Mouse (Mus musculus): Measurements from ENCODE around the gene Gsta1. TPM values are rescaled to one million over a fixed set of nuclear protein-coding genes. Genes with fewer than 3 reads are reported as not detected.
"Not testable (repeated sequence)": the region's sequence is repeated elsewhere in the genome, so short reads cannot be mapped to it uniquely, and the experiment has no call there.

Gene Gsta1
- total RNA-seq (2022), result 10 to 100 TPM in 2 of 4 experiments, 1 to 10 TPM in 2; 2.9 to 17.3 (median 7.6) TPM

GRCm38 (mm10) chr9:78230461-78230860, at the start of gene Gsta1:
Gene Gsta1 (plus strand): TSS chr9:78230656.
- not testable (repeated sequence) for DNase-seq (ENCODE audit: low spot score)

DNA sequence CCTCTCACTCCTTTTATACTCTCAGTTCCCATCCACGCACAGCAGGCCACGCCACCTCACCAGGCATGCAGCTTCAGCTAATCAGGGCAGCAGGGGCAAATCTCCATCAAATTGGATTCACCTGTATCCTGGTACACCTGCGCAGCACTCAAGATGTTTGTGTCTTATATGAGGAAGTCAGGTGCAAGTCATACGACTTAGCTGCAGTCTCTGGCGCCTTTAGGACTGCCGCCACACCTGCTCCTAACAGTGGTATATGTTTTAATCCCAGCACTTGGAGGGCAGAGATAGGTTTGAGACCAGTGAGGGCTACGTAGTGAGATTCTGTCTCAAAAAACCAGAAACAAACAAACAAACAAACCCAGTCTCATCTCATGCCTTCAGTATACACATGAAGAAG, 48.0 kb upstream of the Gsta1 start, which contains the start of gene Gsta4:
Gsta4 (plus strand) TSS at position 301 of the 400 bp plus-strand sequence.
- not testable (repeated sequence) for DNase-seq (ENCODE audit: low spot score)

DNA sequence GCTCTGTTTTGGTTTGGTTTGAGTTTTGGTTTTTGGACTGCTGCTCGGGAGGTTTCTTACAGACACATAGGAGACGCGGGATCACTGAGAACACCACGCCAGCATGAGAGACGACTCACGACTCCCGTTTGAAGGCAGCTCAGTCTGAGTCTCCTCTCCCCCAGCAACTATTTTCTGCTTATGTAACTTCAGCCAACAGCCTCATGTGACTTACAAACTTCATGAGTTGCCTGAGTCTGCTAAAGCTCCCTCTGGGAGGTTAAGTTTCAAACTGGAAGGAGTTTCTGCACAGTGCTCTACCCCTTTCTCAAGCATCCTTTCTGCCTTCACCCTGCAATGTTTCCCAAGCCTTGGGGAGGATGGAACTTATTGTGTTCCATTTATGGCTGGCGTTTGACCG, 44.8 kb upstream of the Gsta1 start:
- no peak for DNase-seq (ENCODE audit: low spot score)

DNA sequence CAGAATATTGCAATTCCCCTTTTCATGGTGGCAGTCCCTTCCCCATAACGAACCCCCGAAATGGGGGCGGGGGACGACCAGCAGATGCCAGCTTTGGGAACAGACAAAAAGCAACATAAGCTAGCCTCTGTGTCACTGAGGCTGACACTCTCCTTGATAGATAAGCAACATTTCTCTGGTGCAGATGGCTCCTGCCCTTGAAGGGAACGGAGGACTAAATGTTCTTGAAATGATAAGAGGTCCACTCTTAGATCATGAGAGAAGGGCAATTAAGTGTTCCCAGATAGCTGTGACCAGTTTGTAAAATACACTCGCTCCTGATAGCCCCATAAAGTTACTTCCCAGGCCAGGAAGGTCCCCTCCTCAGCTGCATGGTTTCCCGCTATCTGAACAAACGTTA, 41.5 kb upstream of the Gsta1 start:
- DNase-seq (ENCODE audit: low spot score), result no peak

DNA sequence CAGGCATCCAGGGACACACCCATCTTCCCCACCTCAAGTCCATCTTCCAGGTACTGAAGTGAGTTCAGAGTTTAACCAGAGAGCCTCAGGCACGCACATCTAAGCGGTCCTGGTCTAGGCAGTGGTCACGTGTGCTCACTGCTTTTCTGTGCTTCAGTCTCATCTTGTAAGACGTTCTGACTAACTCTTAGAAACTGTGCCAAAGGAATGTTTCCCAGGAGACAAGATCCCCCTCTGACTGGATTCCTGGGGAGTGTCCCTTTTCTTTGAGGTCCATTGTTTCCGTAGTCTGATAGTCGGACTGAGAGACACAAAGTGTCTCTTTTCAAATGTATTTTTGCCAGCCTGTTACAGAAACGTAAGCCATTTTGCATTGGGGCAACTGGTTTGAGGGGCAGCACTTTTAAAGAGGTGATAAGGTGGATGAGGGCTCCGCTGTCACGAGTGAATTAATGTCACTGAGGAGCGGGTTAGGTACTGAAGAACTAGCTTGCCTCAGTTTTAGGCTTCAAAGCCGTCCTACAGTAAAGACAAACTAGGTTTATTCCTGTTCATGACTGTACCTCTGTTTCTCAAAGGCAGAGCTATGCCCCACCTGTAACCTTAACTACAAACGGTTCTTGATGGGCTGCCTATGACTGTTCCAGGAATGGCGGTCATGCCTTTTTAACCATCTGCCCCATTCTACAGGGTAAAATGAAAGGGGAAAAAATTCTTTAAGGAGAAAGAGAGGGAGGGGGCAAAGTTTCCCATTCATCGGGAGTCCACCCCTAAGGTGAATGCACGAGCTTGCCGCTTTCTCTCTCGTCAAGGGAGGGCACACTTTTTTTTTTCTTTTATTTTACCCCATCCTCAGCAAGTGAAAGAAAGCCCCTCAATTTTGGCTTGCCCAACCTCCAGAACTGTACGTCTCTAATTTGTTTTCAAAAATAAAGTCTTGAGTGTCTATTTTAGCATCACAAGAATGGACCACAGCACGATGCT, 39.5 kb upstream of the Gsta1 start:
- DNase-seq (ENCODE audit: low spot score), result no peak

DNA sequence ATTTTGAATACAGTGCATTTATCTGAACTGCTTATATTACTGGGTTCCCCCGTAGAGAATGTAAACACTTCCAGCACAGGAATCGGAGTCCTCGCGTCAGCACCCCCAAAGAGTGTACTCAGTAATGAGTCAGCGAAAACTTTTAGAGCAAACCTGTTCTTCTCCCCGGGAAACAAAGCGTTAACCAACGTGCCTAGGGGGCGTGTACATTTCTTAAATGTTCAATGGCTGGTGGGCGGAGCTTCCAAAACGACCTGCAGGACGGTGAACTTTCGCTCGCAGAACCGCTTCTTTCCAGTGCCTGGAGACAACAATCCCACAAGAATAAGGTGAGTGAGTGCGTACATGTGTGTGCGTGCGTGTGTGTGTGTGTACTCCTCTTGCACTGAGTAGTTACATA, 38.7 kb upstream of the Gsta1 start:
- peak; percentile 39 for DNase-seq (ENCODE audit: low spot score)

DNA sequence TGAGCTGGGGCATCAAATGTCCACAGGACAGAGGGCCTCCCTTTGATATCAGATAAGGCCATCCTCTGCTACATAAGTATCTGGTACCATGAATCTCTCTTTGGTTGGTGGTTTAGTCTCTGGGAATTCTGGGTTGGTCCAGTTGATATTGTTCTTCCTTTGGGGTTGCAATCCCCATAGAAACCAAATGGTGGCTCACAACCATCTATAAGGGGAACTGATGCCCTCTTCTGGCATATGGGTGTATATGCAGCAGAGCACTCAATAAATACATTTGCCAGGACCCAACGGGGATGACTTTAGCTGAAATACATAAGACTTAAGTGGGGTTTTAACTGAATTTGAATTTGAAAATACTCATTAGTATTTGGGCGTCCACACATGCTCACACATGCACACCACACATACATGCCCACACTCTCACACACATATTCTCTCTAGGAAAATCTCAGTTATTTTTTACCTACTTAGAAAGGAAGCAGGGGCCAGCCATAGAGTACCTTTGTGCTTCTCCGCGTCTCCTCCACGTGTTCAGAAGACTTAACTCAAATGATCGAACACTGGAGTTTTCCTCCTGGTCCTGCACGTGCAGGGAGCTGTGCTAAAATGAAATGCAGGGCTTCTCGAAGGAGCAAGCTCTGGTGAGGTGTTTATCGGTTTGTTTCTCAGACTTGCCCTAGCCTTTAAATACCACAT, 36.4 kb upstream of the Gsta1 start:
- DNase-seq (ENCODE audit: low spot score), result peak; percentile 60

GRCm38 (mm10) chr9:78195034-78195433, 35.4 kb upstream of the Gsta1 start:
- DNase-seq (ENCODE audit: low spot score), result no peak

DNA sequence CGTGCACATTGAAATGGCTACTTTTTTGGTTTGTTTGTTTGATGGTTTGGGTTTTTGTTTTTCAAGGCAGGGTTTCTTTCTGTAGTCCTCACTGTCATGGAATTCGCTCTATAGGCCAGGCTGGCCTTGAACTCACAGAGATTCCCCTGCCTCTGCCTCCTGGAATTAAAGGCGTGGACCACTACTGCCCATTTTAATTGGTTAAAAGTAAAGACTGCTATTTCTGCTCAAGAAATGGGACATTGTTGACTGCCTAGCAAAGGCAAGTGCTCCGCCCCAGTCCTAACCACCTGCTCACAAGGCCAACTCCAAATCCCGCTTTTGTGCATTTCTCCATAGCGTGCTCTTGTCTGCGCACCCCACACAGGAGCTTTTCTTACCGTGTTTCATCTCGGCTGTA, 32.7 kb upstream of the Gsta1 start:
- DNase-seq (ENCODE audit: low spot score), result no peak

DNA sequence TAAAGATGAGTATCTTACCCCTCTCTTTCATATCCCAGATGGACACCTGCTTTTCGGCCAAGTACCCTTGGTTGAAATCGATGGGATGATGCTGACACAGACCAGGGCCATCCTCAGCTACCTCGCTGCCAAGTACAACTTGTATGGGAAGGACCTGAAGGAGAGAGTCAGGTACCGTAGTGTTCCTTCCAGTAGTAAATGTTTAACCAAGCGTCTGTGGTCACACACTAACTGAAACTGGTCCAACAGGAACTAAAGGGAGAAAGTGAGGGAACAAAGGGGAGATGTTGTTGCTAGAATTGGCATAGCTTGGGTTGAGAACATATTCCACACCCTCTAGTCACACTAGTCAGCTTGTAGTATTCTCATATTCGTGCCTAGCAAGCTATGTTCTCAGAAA, 26.3 kb upstream of the Gsta1 start:
- DNase-seq (ENCODE audit: low spot score), result no peak

DNA sequence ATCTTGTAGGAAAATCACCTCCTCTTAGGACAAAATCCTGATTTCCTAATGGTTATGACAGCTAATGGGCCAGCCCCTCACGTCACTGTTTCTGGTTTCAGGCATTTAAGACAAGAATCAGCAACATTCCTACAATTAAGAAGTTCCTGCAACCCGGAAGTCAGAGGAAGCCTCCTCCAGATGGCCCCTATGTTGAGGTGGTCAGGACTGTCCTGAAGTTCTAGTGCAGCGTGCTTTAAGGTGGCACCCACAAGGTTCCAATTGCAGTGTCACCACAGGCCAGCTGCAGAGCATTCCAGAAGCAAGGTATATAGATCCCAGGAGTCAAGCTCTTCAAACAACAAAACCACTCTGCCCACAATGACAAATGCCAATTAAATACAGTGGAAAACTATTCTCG, 21.5 kb upstream of the Gsta1 start:
- DNase-seq (ENCODE audit: low spot score), result no peak

DNA sequence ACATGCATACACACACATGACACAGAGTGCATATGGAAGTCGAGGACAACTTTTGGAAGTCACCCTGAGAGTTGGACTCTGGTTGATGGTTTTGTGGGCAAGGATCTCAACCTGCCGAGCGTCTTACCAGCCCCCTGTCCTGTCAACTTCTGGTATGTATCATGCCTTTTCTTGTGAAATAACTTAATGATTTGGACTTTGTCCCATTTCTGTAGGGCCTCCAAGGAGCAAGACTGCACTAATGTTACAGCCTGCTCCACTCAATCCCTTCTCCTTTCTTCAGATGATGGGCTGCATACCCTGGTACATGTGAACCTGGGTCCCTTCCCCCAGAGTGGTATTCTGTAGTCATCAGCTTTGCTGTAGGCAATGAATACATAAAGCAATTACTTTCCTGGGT, 20.4 kb upstream of the Gsta1 start:
- DNase-seq (ENCODE audit: low spot score), result no peak

GRCm38 (mm10) chr9:78210821-78211220, 19.6 kb upstream of the Gsta1 start:
- no peak for DNase-seq (ENCODE audit: low spot score)

DNA sequence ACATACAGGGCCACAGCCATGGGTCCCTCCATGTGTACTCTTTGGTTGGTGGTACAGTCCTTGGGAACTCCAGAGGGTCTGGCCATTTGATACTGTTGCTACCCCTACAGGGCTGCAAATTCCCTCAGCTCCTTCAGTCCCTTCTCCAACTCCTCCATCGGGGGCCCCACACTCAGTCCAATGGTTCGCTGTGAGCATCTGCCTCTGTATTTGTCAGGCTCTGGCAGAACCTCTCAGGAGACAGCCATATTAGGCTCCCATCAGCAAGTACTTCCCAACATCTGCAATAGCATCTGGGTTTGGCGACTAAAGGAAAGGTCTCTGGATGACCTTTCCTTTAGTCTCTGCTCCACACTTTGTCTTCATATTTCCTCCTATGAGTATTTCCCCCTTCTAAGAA, 18.9 kb upstream of the Gsta1 start:
- no peak for DNase-seq (ENCODE audit: low spot score)

DNA sequence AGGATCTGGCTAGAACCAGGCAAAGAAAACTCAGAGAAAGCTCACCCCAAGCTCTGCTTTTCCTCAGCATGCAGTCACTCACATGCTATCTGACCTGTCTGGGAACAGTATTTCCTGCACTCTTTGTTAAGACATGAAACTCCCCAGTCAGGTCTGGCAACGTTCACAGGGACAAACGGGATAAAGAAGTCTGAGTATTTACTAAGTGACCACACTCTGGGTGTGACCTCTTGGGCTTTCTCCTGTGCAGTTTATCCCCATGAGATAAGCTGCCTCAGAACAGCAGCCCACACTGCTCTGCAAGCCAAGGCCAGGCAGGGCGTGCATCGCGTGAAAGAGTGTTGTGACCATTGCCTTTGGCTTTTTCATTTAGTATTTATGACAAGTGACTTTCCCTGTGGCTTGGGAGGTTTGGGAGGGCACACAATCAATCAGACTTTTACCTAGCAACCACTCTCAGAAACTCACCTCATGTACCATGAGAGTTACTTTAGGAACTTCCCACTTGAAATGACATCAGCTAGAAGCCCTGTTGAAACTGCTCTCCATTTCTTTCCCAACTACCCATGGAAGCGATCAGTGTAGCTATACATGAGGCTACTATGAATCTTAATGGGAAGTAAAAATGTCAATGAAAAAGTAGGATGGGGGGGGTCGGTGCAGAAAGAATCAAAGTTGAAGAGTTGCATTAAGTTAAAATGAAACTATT, 18.0 kb upstream of the Gsta1 start:
- DNase-seq (ENCODE audit: low spot score), result no peak

DNA sequence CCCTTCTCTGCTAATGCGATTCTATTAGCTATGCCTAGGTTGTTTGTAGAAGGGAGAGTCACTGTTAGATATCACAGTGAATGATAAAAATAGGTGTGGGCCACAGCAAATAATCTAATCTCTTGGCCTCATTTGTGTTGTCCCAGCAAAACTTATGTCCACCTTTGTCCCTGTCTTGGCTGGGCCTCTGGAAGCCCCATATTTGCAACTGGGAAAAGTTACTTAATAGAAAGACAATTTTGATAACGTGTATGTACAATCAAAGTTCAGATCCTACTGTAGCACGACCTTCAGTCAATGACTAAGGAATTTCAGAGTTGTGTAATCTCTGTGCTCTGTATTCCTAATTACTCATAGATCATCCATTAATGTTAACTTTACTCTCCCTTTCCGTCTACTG, 13.4 kb upstream of the Gsta1 start:
- no peak for DNase-seq (ENCODE audit: low spot score)

DNA sequence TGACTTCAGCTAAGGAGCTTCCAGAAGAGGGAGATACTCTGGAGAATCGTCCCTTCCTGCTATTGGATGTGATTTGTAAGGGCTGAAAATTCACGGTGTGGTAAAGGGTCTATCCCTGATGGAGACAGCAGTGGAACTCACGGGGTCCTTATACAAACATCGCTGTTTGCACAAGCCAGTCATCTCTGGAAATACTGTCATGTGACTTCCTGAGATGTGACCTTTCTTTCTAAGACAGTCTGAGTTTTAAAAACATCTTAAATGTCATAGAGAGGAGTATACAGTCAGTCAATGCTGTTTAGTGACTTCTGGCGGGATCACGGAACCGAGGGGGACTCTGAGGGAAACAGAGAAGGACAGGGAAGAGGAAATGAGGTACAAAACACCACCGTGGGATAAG, 7.8 kb upstream of the Gsta1 start:
- no peak for DNase-seq (ENCODE audit: low spot score)

GRCm38 (mm10) chr9:78223221-78223902, 7.1 kb upstream of the Gsta1 start:
- DNase-seq (ENCODE audit: low spot score), result no peak

- DNase-seq (ENCODE audit: low spot score), result no peak
Observed at GRCm38 (mm10) chr9:78224418-78224817, 6.0 kb upstream of the Gsta1 start.

GRCm38 (mm10) chr9:78225304-78225703, 5.2 kb upstream of the Gsta1 start:
- no peak for DNase-seq (ENCODE audit: low spot score)

GRCm38 (mm10) chr9:78228122-78228521, 2.3 kb upstream of the Gsta1 start:
- DNase-seq (ENCODE audit: low spot score), result no peak

DNA sequence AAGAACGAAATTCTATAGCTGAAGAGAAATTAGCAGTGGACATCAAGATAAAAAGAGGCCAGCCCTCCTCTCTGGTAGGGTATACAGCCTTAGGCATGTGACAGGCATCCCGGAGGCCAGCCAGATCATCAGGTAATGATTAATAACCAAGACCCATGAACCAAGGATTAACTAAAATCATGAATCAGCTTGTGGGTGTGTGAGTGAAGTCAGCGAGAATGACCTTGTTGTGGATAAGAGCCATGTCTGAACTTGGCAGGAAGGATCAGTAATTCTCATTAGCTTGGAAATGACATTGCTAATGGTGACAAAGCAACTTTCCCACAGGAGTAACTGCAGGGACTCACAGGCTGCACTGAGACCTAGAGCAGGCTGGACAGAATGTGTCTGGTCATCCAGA, 798 bp upstream of the Gsta1 start:
- not testable (repeated sequence) for DNase-seq (ENCODE audit: low spot score)
